Mouse (Mus musculus) retina, postnatal 7 days (tissue): ENCODE data around the gene Ugt1a2.
"Not testable (repeated sequence)": the region's sequence is repeated elsewhere in the genome, so short reads cannot be mapped to it uniquely, and the experiment has no call there.

Experiments used
- DNase-seq: peaks from one replicate; pipeline ENCODE4 v3.0.0-alpha.2; 2012; ENCODE audit warnings: low read depth, low spot score

Ugt1a2 gene

GRCm38 (mm10) chr1:88200456-88200855 lies at the start of gene Ugt1a2:
Gene Ugt1a2, plus strand, starts transcription at chr1:88200601.
- no peak for DNase-seq

GRCm38 (mm10) chr1:88158430-88158829 lies 42.0 kb upstream of the Ugt1a2 start:
- DNase-seq = no peak

- no peak for DNase-seq
These were observed 34.7 kb upstream of the Ugt1a2 start, which contains the start of gene Ugt1a5 for GRCm38 (mm10) chr1:88165711-88166110. Gene Ugt1a5, plus strand, starts transcription at chr1:88166012.

GRCm38 (mm10) chr1:88172190-88172589 lies 28.2 kb upstream of the Ugt1a2 start:
- not testable (repeated sequence) for DNase-seq

- no peak for DNase-seq
These were observed 20.7 kb upstream of the Ugt1a2 start for GRCm38 (mm10) chr1:88179657-88180056.

GRCm38 (mm10) chr1:88186325-88186935 lies 14.0 kb upstream of the Ugt1a2 start:
- DNase-seq = no peak

- no peak for DNase-seq
These were observed 8.3 kb upstream of the Ugt1a2 start for GRCm38 (mm10) chr1:88192136-88192535.

- no peak for DNase-seq
These were observed 4.7 kb upstream of the Ugt1a2 start for GRCm38 (mm10) chr1:88195687-88196086.

- no peak for DNase-seq
These were observed 3.0 kb upstream of the Ugt1a2 start for GRCm38 (mm10) chr1:88197443-88197842.

- DNase-seq = no peak
These were observed 405 bp upstream of the Ugt1a2 start for GRCm38 (mm10) chr1:88199996-88200395.

- DNase-seq = peak; percentile 50
These were observed 5.0 kb downstream of the Ugt1a2 start, which contains the start of gene Dnajb3 for GRCm38 (mm10) chr1:88205294-88205922. Gene Dnajb3, minus strand, starts transcription at chr1:88205782.

GRCm38 (mm10) chr1:88206843-88207479 lies 6.6 kb downstream of the Ugt1a2 start:
- no peak for DNase-seq

GRCm38 (mm10) chr1:88211812-88212211 lies 11.4 kb downstream of the Ugt1a2 start, which contains the start of gene Ugt1a1:
Gene Ugt1a1, plus strand, starts transcription at chr1:88211959.
- DNase-seq = no peak

- DNase-seq = no peak
These were observed 12.1 kb downstream of the Ugt1a2 start for GRCm38 (mm10) chr1:88212341-88213045.

GRCm38 (mm10) chr1:88213061-88213460 lies 12.7 kb downstream of the Ugt1a2 start:
- no peak for DNase-seq

- DNase-seq = no peak
These were observed 13.5 kb downstream of the Ugt1a2 start for GRCm38 (mm10) chr1:88213766-88214461.

GRCm38 (mm10) chr1:88214462-88214952 lies 14.1 kb downstream of the Ugt1a2 start:
- DNase-seq = no peak

GRCm38 (mm10) chr1:88215466-88216380 lies 15.3 kb downstream of the Ugt1a2 start:
- no peak for DNase-seq

- DNase-seq = no peak
These were observed 16.1 kb downstream of the Ugt1a2 start for GRCm38 (mm10) chr1:88216551-88216950.

GRCm38 (mm10) chr1:88217144-88217543 lies 16.7 kb downstream of the Ugt1a2 start:
- DNase-seq = no peak
